Mouse (Mus musculus) cerebellum, adult 2 months (tissue): ENCODE measurements around the gene Gpatch8. TPM values are rescaled to one million over a fixed set of nuclear protein-coding genes. Genes with fewer than 3 reads are reported as not detected.

ENCODE experiments used
- DNase-seq, 2 experiments: peaks; one replicate each; pipeline ENCODE4 v3.0.0; 2021
- H3K27ac ChIP-seq: fragments of 200-500 bp; 2 replicates; pipeline ENCODE4 v1.5.1; 2012; ENCODE audit warnings: low read length, control low read depth, inconsistent platforms; ENCODE audit not compliant: insufficient read depth
- H3K27me3 ChIP-seq: fragments of 200-500 bp; 2 replicates; pipeline ENCODE4 v1.6.1; 2012; ENCODE audit warnings: inconsistent platforms, mild to moderate bottlenecking, low read length, moderate library complexity; ENCODE audit not compliant: control insufficient read depth, insufficient read depth
- H3K4me1 ChIP-seq: fragments of 200-500 bp; 2 replicates; pipeline ENCODE4 v1.6.1; 2011; ENCODE audit warnings: low read length; ENCODE audit not compliant: control insufficient read depth, insufficient read depth
- H3K4me3 ChIP-seq: fragments of 200-500 bp; replicated peaks from 2 replicates; pipeline ENCODE3; 2011; ENCODE audit warnings: mild to moderate bottlenecking, low read depth, low read length, control low read depth; ENCODE audit not compliant: insufficient read depth
- CTCF ChIP-seq: fragments of 200-500 bp; IDR thresholded peaks from 2 replicates; pipeline ENCODE4 v1.5.1; 2011; ENCODE audit warnings: low read depth, mild to moderate bottlenecking, control low read depth, low read length, moderate library complexity, borderline replicate concordance; ENCODE audit not compliant: insufficient read depth
- POLR2A ChIP-seq: fragments of 200-500 bp; IDR thresholded peaks from 2 replicates; pipeline ENCODE4 v1.6.1; 2011; ENCODE audit warnings: low read length, control low read depth, borderline replicate concordance; ENCODE audit not compliant: insufficient read depth
- WGBS: fragments of 180-500 bp; shearing (Covaris S2); methylation state at CpG from one replicate; pipeline ENCODE4 v1.1.7; 2018; 5-methylcytosine and 5-hydroxymethylcytosine counted together
- polyA plus RNA-seq: library from polyadenylated mRNA; depleted of rRNA; stranded (reverse); fragments of >200 nt; gene quantifications from 2 replicates; pipeline ENCODE4 v1.2.3, GENCODE M21; 2012

Gene Gpatch8
- polyA plus RNA-seq, 1 experiment: 64.7 TPM

DNA sequence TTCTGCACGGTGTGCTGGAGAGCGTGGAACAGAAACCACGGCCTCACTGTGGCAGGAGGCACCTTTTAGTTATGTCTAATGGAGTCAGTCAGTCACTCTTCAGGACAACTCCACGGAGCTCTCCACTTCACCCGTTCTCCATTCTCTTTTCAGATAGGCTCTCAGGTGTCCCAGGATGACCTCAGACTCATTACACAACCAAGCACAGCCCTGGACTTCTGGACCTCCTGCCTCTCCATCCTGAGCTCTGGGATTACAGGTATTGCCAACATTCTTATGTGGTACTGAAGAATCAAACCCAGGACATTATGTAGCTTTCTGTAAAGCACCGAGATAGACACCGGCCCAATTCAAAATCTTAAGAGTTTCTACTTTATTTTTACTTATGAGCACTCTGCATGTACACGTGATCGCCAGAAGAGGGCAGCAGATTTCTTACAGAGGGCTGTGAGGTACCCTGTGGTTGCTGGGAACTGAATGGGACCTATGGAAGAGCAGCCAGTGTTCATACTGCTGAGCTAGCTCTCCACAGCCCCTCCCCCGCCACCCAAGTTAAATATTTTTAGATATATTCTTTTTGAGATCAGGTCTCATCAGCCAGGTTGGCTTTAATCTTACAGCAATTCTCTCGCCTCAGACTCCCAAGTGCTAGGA is 69.3 kb downstream of the Gpatch8 start:
- WGBS: 67% methylated on average over 11 of the region's 11 CpGs
- TF ChIP-seq CTCF: peak; percentile 65
- TF ChIP-seq POLR2A: no peak
- H3K4me1 ChIP-seq: no peaks in the 10 kb centered on the region
- H3K27ac ChIP-seq: no peak overlapping the region
- DNase-seq: peak in 1 of 2 experiments; percentile 58
- H3K27me3 ChIP-seq: no peaks in the 10 kb centered on the region
- H3K4me3 ChIP-seq: no peak overlapping the region

DNA sequence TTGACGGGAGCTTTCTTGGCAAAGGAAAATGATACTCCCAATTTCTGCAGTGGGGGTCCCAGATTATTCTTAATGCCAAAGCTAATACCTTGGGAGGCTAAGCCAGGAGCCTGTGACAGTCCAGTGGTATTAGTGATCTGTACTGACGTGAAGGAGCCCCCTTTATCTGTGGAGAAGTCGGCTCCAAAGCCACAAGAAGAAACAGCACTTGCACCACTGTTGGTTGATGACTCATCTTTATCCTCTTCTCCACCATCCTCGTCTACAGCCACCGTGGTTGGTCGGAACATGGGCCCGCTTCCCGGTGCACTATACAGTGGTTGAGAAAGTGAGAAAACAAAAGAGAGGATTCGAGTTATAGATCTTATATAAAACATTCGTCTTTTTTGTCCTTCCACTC is 74.4 kb downstream of the Gpatch8 start:
- 94% methylated on average over 10 of the region's 10 CpGs for WGBS

DNA sequence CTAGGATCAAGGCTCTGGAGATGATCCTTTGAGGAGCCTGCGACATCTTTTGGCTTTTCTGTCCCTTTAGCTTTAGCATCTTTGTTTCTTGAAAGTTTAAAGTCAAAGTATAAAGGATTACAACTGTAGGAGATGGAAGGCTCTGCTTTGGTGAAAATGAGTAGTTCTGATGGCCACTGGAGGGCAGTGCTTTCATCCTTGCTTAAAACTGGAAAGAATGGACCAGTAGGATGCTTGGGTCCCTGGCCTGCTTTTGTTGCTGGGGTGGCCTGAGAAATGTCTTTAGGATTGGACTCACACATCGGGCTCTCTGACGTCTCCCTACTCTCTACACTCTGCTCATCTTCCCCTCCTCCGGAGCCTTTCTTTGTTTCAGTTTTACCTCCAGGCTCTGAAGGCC is 75.3 kb downstream of the Gpatch8 start:
- Histone ChIP-seq H3K27me3 (no peaks in the 10 kb centered on the region), H3K27ac (no peak overlapping the region), H3K4me1 (no peaks in the 10 kb centered on the region), H3K4me3 (no peak overlapping the region)
- TF ChIP-seq POLR2A (no peak), CTCF (peak; percentile 3; the same call in 1 of the 2 replicates)
- DNase-seq: no peak
- 85% methylated on average over 4 of the region's 4 CpGs for WGBS

More for the DNA sequence above, 74.4 kb downstream of the Gpatch8 start:
- no peak for DNase-seq
- Histone ChIP-seq H3K4me1 (no peaks in the 10 kb centered on the region), H3K4me3 (no peak overlapping the region), H3K27me3 (no peaks in the 10 kb centered on the region), H3K27ac (no peak overlapping the region)
- TF ChIP-seq POLR2A: no peak
- TF ChIP-seq CTCF: no peak

DNA sequence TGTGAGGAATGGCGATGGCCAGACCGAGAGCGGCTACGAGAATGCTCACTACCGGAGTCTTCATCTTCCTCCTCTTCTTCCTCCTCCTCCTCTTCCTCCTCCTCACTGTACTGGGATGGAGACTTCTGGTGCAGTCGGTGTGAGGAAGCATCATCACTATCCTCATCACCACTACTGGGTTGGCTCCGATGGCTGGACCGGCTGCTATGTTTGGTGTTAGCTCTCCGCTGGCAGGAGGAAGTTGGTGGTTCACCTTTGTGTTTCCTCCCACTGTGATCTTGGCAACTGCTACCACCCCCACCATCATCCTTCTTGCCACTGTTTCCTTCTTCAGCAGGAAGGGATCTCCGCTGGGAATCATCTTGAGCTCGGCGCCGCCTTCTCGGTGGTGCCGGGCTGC is 76.1 kb downstream of the Gpatch8 start:
- Histone ChIP-seq H3K4me1 (no peaks in the 10 kb centered on the region), H3K27me3 (no peaks in the 10 kb centered on the region), H3K4me3 (no peak overlapping the region), H3K27ac (no peak overlapping the region)
- 83% methylated on average over 15 of the region's 15 CpGs for whole genome bisulfite sequencing
- DNase-seq: no peak
- no peak for TF ChIP-seq POLR2A

DNA sequence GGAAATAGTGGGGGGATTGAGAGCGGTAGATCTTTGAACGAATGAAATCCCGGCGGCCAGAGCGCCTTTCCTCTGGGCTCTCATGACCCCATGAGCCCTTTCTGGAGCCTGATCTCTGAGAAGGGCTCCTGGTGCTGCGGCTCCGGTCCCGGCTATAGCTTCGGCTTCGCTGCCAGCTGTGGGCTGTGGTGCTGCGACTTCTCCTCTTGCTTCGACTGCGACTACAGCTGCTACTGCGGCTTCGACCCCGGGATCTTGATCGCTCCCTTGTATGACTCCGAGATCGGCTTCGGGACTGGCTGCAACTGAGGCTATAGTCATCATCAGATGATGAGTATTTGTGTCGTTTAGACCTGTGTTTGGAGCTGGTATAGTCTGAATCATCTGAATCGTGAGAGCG is 76.6 kb downstream of the Gpatch8 start:
- WGBS: 95% methylated on average over 23 of the region's 23 CpGs
- no peak overlapping the region for H3K27ac ChIP-seq
- peak in 1 of 2 experiments; percentile 6 for DNase-seq
- H3K4me3 ChIP-seq: no peak overlapping the region
- no peaks in the 10 kb centered on the region for H3K27me3 ChIP-seq
- TF ChIP-seq POLR2A: no peak
- no peak for TF ChIP-seq CTCF
- no peaks in the 10 kb centered on the region for H3K4me1 ChIP-seq

DNA sequence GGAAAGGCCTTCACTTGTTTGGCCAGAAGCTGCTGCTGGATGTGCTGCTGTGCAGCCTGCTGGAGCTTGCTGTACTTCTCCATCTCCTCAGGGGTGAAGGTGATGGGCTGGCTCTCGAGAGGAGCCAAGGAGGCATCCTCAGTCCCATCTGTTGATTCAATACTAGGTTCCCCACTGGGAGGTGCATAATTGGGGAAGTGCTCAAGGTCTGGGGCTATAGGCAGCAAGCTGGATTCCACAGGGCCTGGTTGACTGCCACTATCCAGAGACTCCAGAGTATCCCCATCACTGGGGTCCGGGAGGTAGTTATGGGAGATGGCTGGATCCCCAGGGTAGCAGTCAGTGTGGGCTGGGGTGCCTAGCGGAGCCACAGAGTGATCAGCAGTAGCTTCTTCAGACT is 77.5 kb downstream of the Gpatch8 start:
- peak in 1 of 2 experiments; percentile 7 for DNase-seq
- Histone ChIP-seq H3K27me3 (no peaks in the 10 kb centered on the region), H3K4me3 (no peak overlapping the region), H3K4me1 (no peaks in the 10 kb centered on the region), H3K27ac (no peak overlapping the region)
- TF ChIP-seq CTCF: no peak
- no peak for TF ChIP-seq POLR2A
- 58% methylated on average over 3 of the region's 3 CpGs for WGBS

DNA sequence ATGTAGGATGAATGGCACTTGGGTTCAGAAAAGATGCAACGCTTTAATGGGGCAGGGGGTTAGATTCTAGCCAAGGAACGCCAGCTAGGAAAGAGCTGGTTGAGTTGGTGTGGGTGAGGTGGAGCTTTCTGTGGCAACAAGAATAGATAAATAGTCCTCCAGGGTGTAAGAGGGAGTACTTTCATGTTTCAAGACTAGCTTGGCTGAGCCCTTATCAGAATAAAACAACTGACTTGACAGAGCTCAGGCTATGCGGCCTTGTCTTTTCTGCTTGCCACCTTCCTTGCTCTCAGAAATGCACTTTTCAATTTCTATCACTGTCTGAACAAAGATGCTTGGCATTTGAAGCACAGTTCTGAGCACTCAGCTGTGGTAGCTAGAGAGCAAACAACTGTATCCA is 81.2 kb downstream of the Gpatch8 start:
- no peaks in the 10 kb centered on the region for H3K4me1 ChIP-seq
- H3K27me3 ChIP-seq: no peaks in the 10 kb centered on the region
- 92% methylated on average over 3 of the region's 3 CpGs for WGBS
- no peak for TF ChIP-seq CTCF
- TF ChIP-seq POLR2A: no peak
- no peak overlapping the region for H3K27ac ChIP-seq
- DNase-seq: no peak
- H3K4me3 ChIP-seq: no peak overlapping the region

DNA sequence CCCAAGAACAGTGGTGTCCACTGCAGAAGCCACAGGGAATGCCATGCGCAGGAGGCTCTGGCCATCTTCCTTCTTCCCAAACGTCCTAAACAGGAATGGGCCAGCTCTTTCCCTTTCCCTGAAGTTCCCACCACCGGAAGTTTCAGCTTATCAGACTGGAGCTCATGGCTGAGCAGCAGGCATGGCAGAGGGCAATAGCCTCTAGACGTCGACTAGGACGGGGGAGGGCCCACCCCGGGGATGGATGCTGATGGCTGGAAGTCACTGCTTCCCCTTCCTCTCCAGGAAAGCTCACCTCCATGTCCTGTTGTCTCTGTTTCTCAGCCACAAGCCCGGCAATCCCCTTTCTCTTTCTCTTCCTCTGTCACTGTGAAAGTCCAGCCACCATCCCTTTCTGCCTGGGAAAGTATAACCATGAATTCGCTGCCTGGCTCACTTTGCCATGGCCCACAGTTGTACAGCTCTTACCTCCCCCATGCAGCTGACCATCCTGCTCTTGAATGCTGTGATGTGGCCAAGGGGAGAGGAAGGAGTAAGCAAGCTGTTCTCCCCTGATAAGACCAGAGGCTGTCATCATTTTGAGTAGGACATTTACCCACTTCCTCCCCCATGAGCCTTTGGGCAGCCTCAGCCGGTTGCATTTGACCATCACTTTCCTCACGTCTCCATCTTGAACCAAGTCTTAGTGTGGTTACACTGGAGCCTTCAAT is 86.4 kb downstream of the Gpatch8 start, which contains the start of gene Itga2b:
TSS of gene Itga2b (minus strand) at position 475 of the 710 bp plus-strand sequence.
- Histone ChIP-seq H3K4me1 (peaks cover 8% of the 10 kb centered on the region), H3K4me3 (no peak within 1 kb of the TSS), H3K27ac (no peak within 1 kb of the TSS), H3K27me3 (no peaks in the 10 kb centered on the region)
- 69% methylated on average over 11 of the region's 11 CpGs for WGBS
- DNase-seq: no peak
- TF ChIP-seq CTCF (no peak), POLR2A (no peak)
